In the genomic region with DNA sequence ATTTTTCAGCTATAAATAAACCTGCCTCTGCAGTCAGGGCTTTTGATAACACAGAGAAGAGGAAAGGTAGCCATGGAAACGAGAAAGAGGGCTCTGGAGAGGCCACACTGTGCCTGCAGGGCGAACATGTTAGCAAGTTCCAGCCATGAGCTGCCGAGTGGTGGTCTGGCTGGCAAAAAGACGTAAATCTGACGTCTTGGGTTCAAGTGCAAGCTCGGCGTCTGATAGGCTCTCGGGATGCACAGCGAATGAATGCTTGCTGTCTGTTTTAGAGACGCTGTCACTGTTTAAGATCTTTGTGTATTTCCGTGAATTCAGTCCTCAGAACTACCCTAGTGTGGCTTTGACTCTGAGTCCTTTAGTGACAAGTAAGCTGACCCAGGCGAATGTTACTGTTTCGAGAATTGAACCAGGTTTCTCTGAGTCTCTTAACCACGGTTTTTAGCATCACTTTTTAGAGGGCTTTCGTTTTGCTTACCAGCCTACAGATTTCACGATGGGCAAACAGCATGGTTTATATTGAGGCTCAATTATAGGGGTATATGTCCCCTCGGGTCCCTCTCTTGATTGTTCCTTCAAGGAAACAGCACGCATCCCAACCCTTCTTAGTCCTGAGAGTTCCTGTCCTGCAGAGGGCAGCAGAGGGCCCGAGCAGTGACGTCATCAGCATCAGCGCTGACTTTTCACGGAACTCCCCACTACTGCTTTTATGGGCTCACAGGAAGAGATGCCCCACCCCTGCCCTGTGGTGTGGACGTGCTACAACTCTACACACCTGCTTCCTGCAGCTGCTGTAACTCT, we compare ENCODE assay signal across 8 mouse cellular contexts. TPM values are rescaled to one million over a fixed set of nuclear protein-coding genes. Genes with fewer than 3 reads are reported as not detected.
DNase-seq lines count a peak whose midpoint lies in the region; ATAC-seq and TF ChIP-seq lines count a peak whose summit lies in the region.

No protein-coding gene starts in this region.

- no peaks in the 10 kb centered on the region for H3K9me3 ChIP-seq in MEL (replicated peaks; ENCODE audit: insufficient read depth, low read length)
- H3K9me3 ChIP-seq in hindbrain, embryonic 11.5 days (ENCODE audit: control insufficient read depth, low read length): no peaks in the 10 kb centered on the region
- H3K9me3 ChIP-seq in lung, embryonic 16.5 days (ENCODE audit: control insufficient read depth, low read length): no peaks in the 10 kb centered on the region

- H3K79me2 ChIP-seq in MEL (ENCODE audit: control insufficient read depth, insufficient read depth, low read length, poor library complexity): no peaks in the 10 kb centered on the region; the same call in 1 of the 2 replicates

- H3K27ac ChIP-seq in MEL (ENCODE audit: control insufficient read depth, low read depth, low read length): peak overlapping the region; percentile 95
- H3K27ac ChIP-seq in hindbrain, embryonic 11.5 days (ENCODE audit: low read depth, low read length): no peak overlapping the region
- peak overlapping the region; percentile 51 for H3K27ac ChIP-seq in lung, embryonic 16.5 days (ENCODE audit: low read length)
- peak overlapping the region; percentile 71 for H3K27ac ChIP-seq in thymus, adult 2 months (ENCODE audit: control insufficient read depth, insufficient read depth, low read length)

- peak overlapping the region; percentile 37 for H3K4me2 ChIP-seq in hindbrain, embryonic 11.5 days (replicated peaks; ENCODE audit: low read depth, low read length)
- H3K4me2 ChIP-seq in lung, embryonic 16.5 days (ENCODE audit: low read depth, low read length): peak overlapping the region; percentile 65

- peak; percentile 29 to 35; a peak in 1 of 4 replicates for TF ChIP-seq EP300 in MEL (IDR thresholded peaks at IDR 0.05; ENCODE audit: low read depth in 1 of 2, low read length in 2 of 2)

- DNase-seq in MEL (ENCODE audit: low read depth, low spot score): peak; percentile 96
- peak; percentile 12 for DNase-seq in cerebellum, adult 9-11 months
- peak; percentile 56 to 89 for DNase-seq in frontal cortex, adult 2 months (ENCODE audit: extremely low spot score in 1 of 2, low spot score in 1 of 2)
- DNase-seq in hindbrain, embryonic 11.5 days (ENCODE audit: low spot score): peak; percentile 87
- DNase-seq in layer of hippocampus, adult 9-11 months: peak; percentile 65
- peak; percentile 47 for DNase-seq in ovary, adult 18-20 months (ENCODE audit: low spot score)
- DNase-seq in thymus, adult 2 months: peak; percentile 94

- TF ChIP-seq RAD21 in MEL (IDR thresholded peaks at IDR 0.05; ENCODE audit: low read depth, low read length): no peak; the same call in 1 of the 2 replicates

- peak overlapping the region; percentile 83 for H3K9ac ChIP-seq in MEL (ENCODE audit: control insufficient read depth, low read depth, low read length, poor library complexity, severe bottlenecking)
- no peak overlapping the region for H3K9ac ChIP-seq in hindbrain, embryonic 11.5 days (ENCODE audit: low read depth, low read length)
- H3K9ac ChIP-seq in lung, embryonic 16.5 days (ENCODE audit: low read length): peak overlapping the region; percentile 12

- peaks cover 0 to 12% of the 10 kb centered on the region in 2 experiments; a peak in 2 of 4 replicates for H3K36me3 ChIP-seq in MEL (ENCODE audit: control insufficient read depth in 1 of 2, insufficient read depth in 2 of 2, low read length in 2 of 2)
- H3K36me3 ChIP-seq in hindbrain, embryonic 11.5 days (ENCODE audit: control insufficient read depth, insufficient read depth, low read length): no peaks in the 10 kb centered on the region
- H3K36me3 ChIP-seq in lung, embryonic 16.5 days (ENCODE audit: control insufficient read depth, insufficient read depth, low read length): no peaks in the 10 kb centered on the region
- no peaks in the 10 kb centered on the region for H3K36me3 ChIP-seq in thymus, adult 2 months (ENCODE audit: control insufficient read depth, insufficient read depth, low read length)

- peaks cover 0 to 20% of the 10 kb centered on the region in 2 experiments; a peak in 3 of 4 replicates for H3K4me1 ChIP-seq in MEL (ENCODE audit: control insufficient read depth in 1 of 2, insufficient read depth in 2 of 2, low read length in 2 of 2)
- no peaks in the 10 kb centered on the region for H3K4me1 ChIP-seq in hindbrain, embryonic 11.5 days (replicated peaks; ENCODE audit: control insufficient read depth, insufficient read depth, low read length)
- peaks cover 6% of the 10 kb centered on the region; the same call in 1 of the 2 replicates for H3K4me1 ChIP-seq in lung, embryonic 16.5 days (replicated peaks; ENCODE audit: control insufficient read depth, insufficient read depth, low read length)
- H3K4me1 ChIP-seq in thymus, adult 2 months (replicated peaks; ENCODE audit: control insufficient read depth, insufficient read depth, low read length): peaks cover 27% of the 10 kb centered on the region

- peak; percentile 34; the same call in 1 of the 2 replicates for ATAC-seq in hindbrain, embryonic 11.5 days (ENCODE audit: low FRiP score)
- peak; percentile 75 for ATAC-seq in lung, embryonic 16.5 days (ENCODE audit: low read depth)

- peak overlapping the region; percentile 39 to 69 for H3K4me3 ChIP-seq in MEL (ENCODE audit: control insufficient read depth in 1 of 2, insufficient read depth in 1 of 2, low read depth in 2 of 2, low read length in 2 of 2)
- H3K4me3 ChIP-seq in hindbrain, embryonic 11.5 days (ENCODE audit: low read depth, low read length): peak overlapping the region; percentile 20
- H3K4me3 ChIP-seq in lung, embryonic 16.5 days (ENCODE audit: low read length): peak overlapping the region; percentile 47
- H3K4me3 ChIP-seq in thymus, adult 2 months (ENCODE audit: control insufficient read depth, insufficient read depth, low read length): peak overlapping the region; percentile 16

- H3K27me3 ChIP-seq in MEL (ENCODE audit: control insufficient read depth in 1 of 2, insufficient read depth in 2 of 2, low read length in 2 of 2): no peaks in the 10 kb centered on the region
- no peaks in the 10 kb centered on the region for H3K27me3 ChIP-seq in hindbrain, embryonic 11.5 days (ENCODE audit: control insufficient read depth, insufficient read depth, low read length)
- no peaks in the 10 kb centered on the region for H3K27me3 ChIP-seq in lung, embryonic 16.5 days (ENCODE audit: control insufficient read depth, insufficient read depth, low read depth, low read length)
- no peaks in the 10 kb centered on the region for H3K27me3 ChIP-seq in thymus, adult 2 months (ENCODE audit: control insufficient read depth, insufficient read depth, low read length)

- 43% methylated on average over 23 of the region's 23 CpGs for WGBS in hindbrain, embryonic 11.5 days
- 27% methylated on average over 23 of the region's 23 CpGs for WGBS in lung, embryonic 16.5 days
- WGBS in thymus, adult 2 months: 9% methylated on average over 23 of the region's 23 CpGs

- peak; percentile 77 to 90 (median 88) for TF ChIP-seq CTCF in MEL (IDR thresholded peaks at IDR 0.05 in 2 of 3, conservative IDR thresholded peaks at IDR 0.05 in 1 of 3; ENCODE audit: control insufficient read depth in 1 of 3, insufficient read depth in 1 of 3, low read depth in 2 of 3, low read length in 3 of 3, poor library complexity in 1 of 3, severe bottlenecking in 1 of 3)
- peak; percentile 91; the same call in 1 of the 2 replicates for TF ChIP-seq CTCF in thymus, adult 2 months (IDR thresholded peaks at IDR 0.05; ENCODE audit: borderline replicate concordance, control insufficient read depth, extremely low read depth, insufficient read depth, low read length, poor library complexity)

- peak; percentile 43 to 91; a peak in 3 of 4 replicates for TF ChIP-seq POLR2A in MEL (IDR thresholded peaks at IDR 0.05; ENCODE audit: control insufficient read depth in 1 of 2, insufficient read depth in 1 of 2, low read depth in 1 of 2, low read length in 2 of 2, poor library complexity in 1 of 2)
- 0 out of 2 replicates have a peak, but pooled peaks have one; percentile 30 for TF ChIP-seq POLR2A in thymus, adult 2 months (IDR thresholded peaks at IDR 0.05; ENCODE audit: control insufficient read depth, extremely low read depth, insufficient read depth, low read length, poor library complexity)

TF ChIP-seq in MEL, 35 proteins besides CTCF, POLR2A, EP300 and RAD21 (continues in another document):
- TF ChIP-seq JUND (IDR thresholded peaks at IDR 0.05; ENCODE audit: low read depth, low read length) (peak; percentile 71), SIN3A (IDR thresholded peaks at IDR 0.05; ENCODE audit: low read length) (peak; percentile 81), MXI1 (IDR thresholded peaks at IDR 0.05; ENCODE audit: low read depth, low read length) (peak; percentile 81), TBP (IDR thresholded peaks at IDR 0.05; ENCODE audit: low read depth, low read length) (peak; percentile 97), ZMIZ1 (IDR thresholded peaks at IDR 0.05; ENCODE audit: low read depth, low read length) (peak; percentile 99), TCF12 (IDR thresholded peaks at IDR 0.05; ENCODE audit: low read depth, low read length) (peak; percentile 41), CHD2 (IDR thresholded peaks at IDR 0.05; ENCODE audit: low read length) (no peak), CHD1 (IDR thresholded peaks at IDR 0.05; ENCODE audit: low read depth, low read length) (0 out of 2 replicates have a peak, but pooled peaks have one; percentile 80), ZNF384 (IDR thresholded peaks at IDR 0.05; ENCODE audit: low read depth, low read length) (no peak), BHLHE40 (IDR thresholded peaks at IDR 0.05; ENCODE audit: borderline replicate concordance, low read depth, low read length) (0 out of 2 replicates have a peak, but pooled peaks have one; percentile 24), MEF2A (IDR thresholded peaks at IDR 0.05; ENCODE audit: extremely low read depth, insufficient replicate concordance, low read depth, low read length, poor library complexity, severe bottlenecking) (peak; percentile 53; the same call in 1 of the 2 replicates)

RNA-seq across cellular contexts. Expression of a gene that starts 20.8 kb away (rescaled TPM):
- total RNA-seq in MEL (2012; rRNA removed): not detected in 2 replicates
- polyA plus RNA-seq in MEL (2012; ENCODE audit: insufficient read depth in 1 of 2, insufficient read length in 2 of 2, low read depth in 1 of 2, low replicate concordance in 2 of 2, missing spikeins in 1 of 2): not detected
- polyA plus RNA-seq in frontal cortex, adult 2 months (2012; rRNA removed): not detected in 2 replicates
- polyA plus RNA-seq in hindbrain, embryonic 11.5 days (2014; fragmentation: Nextera tagmentation; extraction: Ambion mirVana): 0.20 and 0.70 TPM in 2 replicates
- 0.75 and 1.0 TPM in 2 replicates for polyA plus RNA-seq in lung, embryonic 16.5 days (2015; fragmentation: Nextera tagmentation; extraction: Ambion mirVana)
- polyA plus RNA-seq in thymus, adult 2 months (2012; rRNA removed): 212 and 251 TPM in 2 replicates

RNA-seq across cellular contexts. Expression of a gene that starts 48.5 kb away (rescaled TPM):
- not detected in 2 replicates for total RNA-seq in MEL (2012; rRNA removed)
- polyA plus RNA-seq in MEL (2012; ENCODE audit: insufficient read depth in 1 of 2, insufficient read length in 2 of 2, low read depth in 1 of 2, low replicate concordance in 2 of 2, missing spikeins in 1 of 2): under 1 TPM in 1 of 2 experiments, not detected in 1; 0.22 TPM
- not detected in 2 replicates for polyA plus RNA-seq in frontal cortex, adult 2 months (2012; rRNA removed)
- polyA plus RNA-seq in hindbrain, embryonic 11.5 days (2014; fragmentation: Nextera tagmentation; extraction: Ambion mirVana): 0.32 and 0.40 TPM in 2 replicates
- 1.4 and 2.3 TPM in 2 replicates for polyA plus RNA-seq in lung, embryonic 16.5 days (2015; fragmentation: Nextera tagmentation; extraction: Ambion mirVana)
- polyA plus RNA-seq in thymus, adult 2 months (2012; rRNA removed): 0.08 and 0.35 TPM in 2 replicates

Comparison
In these comparisons a context has a peak if more than half of its experiments do, and no peak if none do; other contexts are left out.
1. DNase-seq: peak in every context shown above with its lines; median percentile 96 in MEL; 94 in thymus, adult 2 months; 87 in hindbrain, embryonic 11.5 days; 72 in frontal cortex, adult 2 months; 65 in layer of hippocampus, adult 9-11 months; 47 in ovary, adult 18-20 months; 12 in cerebellum, adult 9-11 months.
2. RNA of a gene that starts 20.8 kb away (polyA plus RNA-seq): 212 to 251 TPM in thymus, adult 2 months; 0.75 to 1.0 TPM in lung, embryonic 16.5 days, 0.20 to 0.70 TPM in hindbrain, embryonic 11.5 days, not detected in frontal cortex, adult 2 months and not detected in MEL; every median in the first group is over 100 times any median in the second.
3. Peak in every context shown above with its lines, with median percentiles within 50 percentile points of each other: H3K4me3 ChIP-seq.